Mouse (Mus musculus): ENCODE data around the gene Tnrc6b.
"Not testable (repeated sequence)": the region's sequence is repeated elsewhere in the genome, so short reads cannot be mapped to it uniquely, and the experiment has no call there.

Tnrc6b gene

DNA sequence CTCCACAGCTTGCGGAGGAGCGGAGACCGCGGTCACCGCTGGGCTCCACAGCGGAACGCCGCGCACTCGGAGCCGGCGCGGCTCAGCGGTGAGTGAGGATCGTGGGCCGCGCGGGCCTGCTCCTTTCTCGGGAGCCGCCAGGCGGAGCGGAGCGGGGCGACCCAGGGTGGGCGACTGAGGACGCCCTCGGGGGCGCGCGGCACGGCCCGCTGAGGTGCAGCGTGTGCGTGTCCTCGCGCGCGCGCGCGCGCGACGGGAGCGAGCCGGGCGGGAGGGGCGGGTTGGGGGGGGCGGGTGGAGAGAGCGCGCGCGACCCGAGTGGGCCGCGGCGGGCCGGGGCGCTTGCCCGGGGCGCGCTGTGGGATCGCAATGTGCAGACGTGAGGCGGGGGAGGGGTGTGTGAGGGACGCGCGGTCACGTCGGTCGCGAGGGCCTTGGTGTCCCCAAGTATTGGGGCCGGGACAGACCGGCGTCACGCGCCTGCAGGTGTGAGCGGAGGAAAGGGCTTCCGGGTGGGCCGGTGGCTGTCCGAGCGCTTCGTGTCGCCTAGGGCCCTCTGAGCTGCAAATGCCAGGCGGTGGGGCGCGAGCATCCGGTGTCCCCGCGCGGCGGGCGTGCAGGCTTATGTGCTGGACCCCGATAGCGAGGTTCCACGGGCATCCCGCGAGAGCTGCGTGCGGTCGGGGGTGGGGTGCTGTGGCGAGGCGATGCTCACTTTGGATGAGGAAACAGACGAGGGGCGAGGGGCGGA is 463 bp downstream of the Tnrc6b start:
- Histone ChIP-seq H3K27me3 (ENCODE audit: control insufficient read depth, insufficient read depth, low read length, poor library complexity, severe bottlenecking) (no peaks in the 10 kb centered on the region; the same call in 1 of the 2 replicates), H3K36me3 (ENCODE audit: control insufficient read depth, insufficient read depth, low read length, poor library complexity, severe bottlenecking) (0 out of 2 replicates have a peak, but pooled peaks cover 2% of the 10 kb centered on the region)
- DNase-seq (ENCODE audit: low read depth, low spot score), result peak; percentile 59

DNA sequence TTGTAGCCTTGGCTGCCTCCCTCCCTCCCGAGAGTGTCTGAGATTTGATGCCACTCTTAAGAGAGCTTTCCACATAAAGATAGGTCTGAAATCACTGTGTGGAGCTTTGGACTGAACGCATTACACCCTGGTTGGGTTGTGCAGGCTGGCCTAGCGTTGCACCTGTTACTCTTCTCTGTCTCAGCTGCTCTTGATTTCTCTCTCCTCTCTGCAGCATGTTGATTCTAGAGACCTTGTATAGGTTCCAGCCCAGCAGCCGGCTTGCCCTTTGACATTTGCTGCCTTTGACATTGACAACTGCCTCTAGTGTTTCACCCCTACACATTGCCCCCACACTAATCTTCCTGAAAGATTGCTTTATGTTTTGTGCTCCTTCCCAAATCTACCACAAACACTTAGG is 3.2 kb downstream of the Tnrc6b start:
- H3K27me3 ChIP-seq (ENCODE audit: control insufficient read depth, insufficient read depth, low read length, poor library complexity, severe bottlenecking), result no peaks in the 10 kb centered on the region
- DNase-seq (ENCODE audit: low read depth, low spot score), result no peak
- H3K36me3 ChIP-seq (ENCODE audit: control insufficient read depth, insufficient read depth, low read length, poor library complexity, severe bottlenecking), result 0 out of 2 replicates have a peak, but pooled peaks cover 2% of the 10 kb centered on the region

DNA sequence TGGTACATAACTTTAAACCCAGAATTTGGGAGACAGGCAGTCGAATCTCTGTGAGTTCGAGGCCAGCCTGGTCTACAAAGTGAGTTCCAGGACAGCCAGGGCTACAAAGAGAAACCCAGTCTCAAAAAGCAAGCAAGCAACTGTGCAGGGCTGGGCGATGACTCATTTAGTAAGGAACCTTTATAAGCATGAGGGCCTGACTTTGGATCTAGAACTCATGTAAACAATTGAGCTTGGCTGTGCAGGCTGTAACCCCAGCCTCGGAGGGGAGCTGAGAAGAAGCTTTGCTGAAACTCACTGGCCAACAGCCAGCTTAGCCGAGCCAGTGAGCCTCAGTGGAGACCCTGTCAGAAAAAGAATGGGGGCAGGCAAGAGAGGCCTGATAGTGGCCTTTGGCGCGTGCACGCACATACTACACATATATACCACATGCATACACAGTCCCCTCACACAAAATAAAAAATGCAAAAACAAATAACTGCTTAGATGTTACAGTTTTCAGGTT is 5.6 kb downstream of the Tnrc6b start:
- Histone ChIP-seq H3K27me3 (ENCODE audit: control insufficient read depth, insufficient read depth, low read length, poor library complexity, severe bottlenecking) (no peaks in the 10 kb centered on the region), H3K36me3 (ENCODE audit: control insufficient read depth, insufficient read depth, low read length, poor library complexity, severe bottlenecking) (0 out of 2 replicates have a peak, but pooled peaks cover 2% of the 10 kb centered on the region)
- no peak for DNase-seq (ENCODE audit: low read depth, low spot score)

DNA sequence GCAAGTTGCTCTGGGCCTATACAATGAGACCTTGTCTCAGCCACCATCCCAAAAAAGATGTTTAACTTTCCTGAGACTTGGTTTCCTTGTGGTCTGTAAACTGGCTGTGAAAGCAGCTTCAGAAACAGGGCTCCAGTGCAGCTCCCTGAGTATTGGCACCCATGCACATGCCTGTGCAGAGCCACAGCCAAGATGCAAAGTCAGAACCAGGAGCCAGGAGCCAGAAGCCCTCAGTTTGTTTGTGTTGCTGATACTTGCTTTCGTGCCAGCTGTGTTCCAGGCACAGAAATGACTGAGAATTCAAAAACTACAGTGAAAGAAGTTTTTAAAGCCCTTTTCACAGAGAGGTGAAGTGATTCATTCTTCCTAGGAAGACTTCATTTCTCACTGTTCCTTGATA is 6.3 kb downstream of the Tnrc6b start:
- no peaks in the 10 kb centered on the region for H3K27me3 ChIP-seq (ENCODE audit: control insufficient read depth, insufficient read depth, low read length, poor library complexity, severe bottlenecking)
- DNase-seq (ENCODE audit: low read depth, low spot score), result no peak

DNA sequence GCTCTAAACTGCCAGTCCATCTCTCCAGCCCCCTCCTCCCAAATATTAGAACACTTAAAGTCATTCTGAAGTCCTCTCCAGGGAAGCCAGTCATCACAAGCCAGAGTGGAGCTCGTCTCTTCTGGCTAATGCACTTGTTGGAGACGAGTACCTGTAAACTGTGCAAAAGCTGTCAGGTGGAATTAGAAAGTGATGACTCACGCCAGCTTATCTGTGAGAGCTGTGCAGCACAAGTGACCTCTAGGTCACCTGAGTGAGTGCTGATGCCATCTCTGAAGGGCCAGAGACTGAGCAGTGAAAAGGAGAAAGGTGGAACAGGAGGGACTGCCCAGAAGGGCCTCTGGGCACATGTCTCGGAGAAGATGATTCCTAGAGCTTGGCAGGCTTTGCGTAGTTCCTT is 9.1 kb downstream of the Tnrc6b start:
- no peak for DNase-seq (ENCODE audit: low read depth, low spot score)
- H3K36me3 ChIP-seq (ENCODE audit: control insufficient read depth, insufficient read depth, low read length, poor library complexity, severe bottlenecking), result no peaks in the 10 kb centered on the region
- no peaks in the 10 kb centered on the region for H3K27me3 ChIP-seq (ENCODE audit: control insufficient read depth, insufficient read depth, low read length, poor library complexity, severe bottlenecking)

More for the DNA sequence above, 6.3 kb downstream of the Tnrc6b start:
- H3K36me3 ChIP-seq (ENCODE audit: control insufficient read depth, insufficient read depth, low read length, poor library complexity, severe bottlenecking), result 0 out of 2 replicates have a peak, but pooled peaks cover 2% of the 10 kb centered on the region

DNA sequence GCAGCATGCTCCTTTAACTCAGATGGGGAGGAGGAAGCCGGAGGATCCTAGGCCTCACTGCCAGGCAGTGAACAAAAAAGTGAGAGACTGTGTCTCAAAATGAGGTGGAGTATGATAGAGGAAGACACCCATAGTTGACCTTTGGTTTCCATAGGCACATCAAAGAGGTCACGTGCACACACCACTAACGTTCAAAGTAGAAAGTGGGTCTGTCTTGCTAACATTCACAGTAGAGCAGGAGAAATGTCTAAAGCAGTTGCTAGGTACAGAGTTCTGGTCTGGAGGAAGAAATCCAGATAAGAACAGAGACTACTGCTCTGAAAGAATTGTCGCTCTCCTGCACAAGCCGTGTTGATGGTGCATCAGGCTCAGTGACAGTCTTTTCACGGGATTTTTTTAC is 10.7 kb downstream of the Tnrc6b start:
- DNase-seq (ENCODE audit: low read depth, low spot score), result no peak
- Histone ChIP-seq H3K36me3 (ENCODE audit: control insufficient read depth, insufficient read depth, low read length, poor library complexity, severe bottlenecking) (no peaks in the 10 kb centered on the region), H3K27me3 (ENCODE audit: control insufficient read depth, insufficient read depth, low read length, poor library complexity, severe bottlenecking) (no peaks in the 10 kb centered on the region)

- Histone ChIP-seq H3K36me3 (ENCODE audit: control insufficient read depth, insufficient read depth, low read length, poor library complexity, severe bottlenecking) (no peaks in the 10 kb centered on the region), H3K27me3 (ENCODE audit: control insufficient read depth, insufficient read depth, low read length, poor library complexity, severe bottlenecking) (no peaks in the 10 kb centered on the region)
- DNase-seq (ENCODE audit: low read depth, low spot score), result no peak
Measured at GRCm38 (mm10) chr15:80722366-80722765, 11.3 kb downstream of the Tnrc6b start.

DNA sequence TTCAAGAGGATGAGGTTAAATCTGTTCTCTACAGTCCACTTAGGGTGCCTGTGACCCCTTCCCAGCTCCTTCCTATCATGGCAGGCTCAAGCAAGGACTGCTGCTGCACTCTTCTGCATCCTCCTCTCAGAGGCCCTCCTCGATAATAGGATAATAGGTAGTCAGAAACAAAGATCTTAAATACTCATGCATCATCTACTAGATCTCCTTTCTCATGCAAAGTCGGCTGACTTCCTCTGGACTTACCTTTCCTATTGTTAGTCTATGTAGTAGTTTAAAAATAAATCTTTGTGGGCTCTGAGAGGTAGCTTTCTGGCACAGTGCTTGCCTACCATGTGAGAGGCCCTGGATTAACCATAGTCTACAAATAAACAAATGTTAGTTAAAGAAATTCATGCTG is 18.4 kb downstream of the Tnrc6b start:
- no peaks in the 10 kb centered on the region for H3K27me3 ChIP-seq (ENCODE audit: control insufficient read depth, insufficient read depth, low read length, poor library complexity, severe bottlenecking)
- no peak for DNase-seq (ENCODE audit: low read depth, low spot score)
- H3K36me3 ChIP-seq (ENCODE audit: control insufficient read depth, insufficient read depth, low read length, poor library complexity, severe bottlenecking), result no peaks in the 10 kb centered on the region

GRCm38 (mm10) chr15:80731043-80731442 is 19.9 kb downstream of the Tnrc6b start:
- no peak for DNase-seq (ENCODE audit: low read depth, low spot score)
- no peaks in the 10 kb centered on the region for H3K36me3 ChIP-seq (ENCODE audit: control insufficient read depth, insufficient read depth, low read length, poor library complexity, severe bottlenecking)
- H3K27me3 ChIP-seq (ENCODE audit: control insufficient read depth, insufficient read depth, low read length, poor library complexity, severe bottlenecking), result no peaks in the 10 kb centered on the region

DNA sequence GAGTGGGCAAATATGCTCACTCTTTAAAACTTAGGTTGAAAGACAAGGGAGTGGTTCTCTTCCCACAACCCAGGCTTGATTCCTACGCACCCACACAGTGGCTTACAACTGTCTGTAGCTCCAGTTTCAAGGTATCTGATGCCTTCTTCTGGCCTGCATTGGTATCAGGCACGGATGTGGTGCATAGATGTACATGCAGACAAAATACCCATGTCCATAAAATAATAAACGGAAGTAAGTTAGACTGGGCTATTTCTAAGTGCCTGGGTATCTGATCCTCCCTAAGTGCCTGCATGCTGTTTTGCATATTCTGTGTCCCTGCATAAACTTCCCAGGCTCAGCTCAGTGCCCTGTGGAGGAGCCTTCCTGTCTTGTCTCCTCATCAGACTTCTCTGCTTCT is 20.4 kb downstream of the Tnrc6b start:
- Histone ChIP-seq H3K27me3 (ENCODE audit: control insufficient read depth, insufficient read depth, low read length, poor library complexity, severe bottlenecking) (no peaks in the 10 kb centered on the region), H3K36me3 (ENCODE audit: control insufficient read depth, insufficient read depth, low read length, poor library complexity, severe bottlenecking) (no peaks in the 10 kb centered on the region)

GRCm38 (mm10) chr15:80732266-80733030 is 21.3 kb downstream of the Tnrc6b start:
- DNase-seq (ENCODE audit: low read depth, low spot score), result no peak
- Histone ChIP-seq H3K36me3 (ENCODE audit: control insufficient read depth, insufficient read depth, low read length, poor library complexity, severe bottlenecking) (no peaks in the 10 kb centered on the region), H3K27me3 (ENCODE audit: control insufficient read depth, insufficient read depth, low read length, poor library complexity, severe bottlenecking) (no peaks in the 10 kb centered on the region)

More for the DNA sequence above, 20.4 kb downstream of the Tnrc6b start:
- DNase-seq (ENCODE audit: low read depth, low spot score), result no peak

DNA sequence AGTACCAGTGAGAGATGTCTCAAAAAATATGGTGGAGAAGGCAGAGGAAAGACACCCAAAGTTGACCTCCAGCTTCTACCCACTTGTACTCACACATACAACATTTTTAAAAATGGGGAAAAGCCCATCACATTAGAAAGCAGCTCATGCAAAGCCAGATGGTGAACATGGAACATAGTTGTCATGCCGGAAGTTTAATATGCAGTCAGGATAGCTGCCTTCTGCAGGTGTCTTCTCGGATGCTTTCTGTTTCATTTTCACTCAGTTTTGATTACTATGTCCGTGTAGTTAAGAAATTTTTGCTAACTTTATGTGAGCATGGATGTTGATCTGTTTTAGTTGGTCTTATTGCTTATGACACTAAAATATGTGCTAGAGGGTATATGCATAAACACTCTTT is 24.2 kb downstream of the Tnrc6b start:
- Histone ChIP-seq H3K36me3 (ENCODE audit: control insufficient read depth, insufficient read depth, low read length, poor library complexity, severe bottlenecking) (no peaks in the 10 kb centered on the region), H3K27me3 (ENCODE audit: control insufficient read depth, insufficient read depth, low read length, poor library complexity, severe bottlenecking) (no peaks in the 10 kb centered on the region)
- peak; percentile 70 for DNase-seq (ENCODE audit: low read depth, low spot score)

- not testable (repeated sequence) for DNase-seq (ENCODE audit: low read depth, low spot score); H3K27me3 ChIP-seq (ENCODE audit: control insufficient read depth, insufficient read depth, low read length, poor library complexity, severe bottlenecking); H3K36me3 ChIP-seq (ENCODE audit: control insufficient read depth, insufficient read depth, low read length, poor library complexity, severe bottlenecking)
Measured at GRCm38 (mm10) chr15:80735708-80736107, 24.6 kb downstream of the Tnrc6b start.

DNA sequence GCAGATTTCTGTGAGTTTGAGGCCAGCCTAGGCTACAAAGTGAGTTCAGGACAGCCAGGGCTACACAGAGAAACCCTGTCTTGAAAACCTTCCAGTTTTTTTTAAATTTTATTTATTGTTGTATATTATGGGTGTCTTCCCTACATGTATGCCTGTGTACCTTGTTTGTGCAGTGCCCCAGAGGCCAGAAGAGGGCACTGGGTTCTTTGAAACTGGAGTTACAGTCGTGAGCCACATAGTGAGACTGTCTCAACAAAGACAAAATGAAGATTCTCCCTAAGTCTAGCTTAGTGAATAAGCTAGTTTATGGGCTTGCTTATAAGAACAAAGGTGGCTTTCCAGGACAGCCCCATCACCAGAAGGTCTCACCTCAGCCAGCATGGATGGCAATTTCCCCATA is 25.4 kb downstream of the Tnrc6b start:
- Histone ChIP-seq H3K36me3 (ENCODE audit: control insufficient read depth, insufficient read depth, low read length, poor library complexity, severe bottlenecking) (no peaks in the 10 kb centered on the region), H3K27me3 (ENCODE audit: control insufficient read depth, insufficient read depth, low read length, poor library complexity, severe bottlenecking) (no peaks in the 10 kb centered on the region)
- DNase-seq (ENCODE audit: low read depth, low spot score), result peak; percentile 45

GRCm38 (mm10) chr15:80738244-80738643 is 27.1 kb downstream of the Tnrc6b start:
- DNase-seq (ENCODE audit: low read depth, low spot score), result no peak
- Histone ChIP-seq H3K36me3 (ENCODE audit: control insufficient read depth, insufficient read depth, low read length, poor library complexity, severe bottlenecking) (no peaks in the 10 kb centered on the region; the same call in 1 of the 2 replicates), H3K27me3 (ENCODE audit: control insufficient read depth, insufficient read depth, low read length, poor library complexity, severe bottlenecking) (no peaks in the 10 kb centered on the region)

All from splenic B cell, adult 2 months (primary cell).